Mouse (Mus musculus): ENCODE measurements around the gene Mum1. TPM values are rescaled to one million over a fixed set of nuclear protein-coding genes. Genes with fewer than 3 reads are reported as not detected.
A peak's percentile ranks its signal among the peaks of the same experiment; 100 is the strongest.

The Mum1 gene
- polyA plus RNA-seq, 1 experiment: 42.5 TPM

DNA sequence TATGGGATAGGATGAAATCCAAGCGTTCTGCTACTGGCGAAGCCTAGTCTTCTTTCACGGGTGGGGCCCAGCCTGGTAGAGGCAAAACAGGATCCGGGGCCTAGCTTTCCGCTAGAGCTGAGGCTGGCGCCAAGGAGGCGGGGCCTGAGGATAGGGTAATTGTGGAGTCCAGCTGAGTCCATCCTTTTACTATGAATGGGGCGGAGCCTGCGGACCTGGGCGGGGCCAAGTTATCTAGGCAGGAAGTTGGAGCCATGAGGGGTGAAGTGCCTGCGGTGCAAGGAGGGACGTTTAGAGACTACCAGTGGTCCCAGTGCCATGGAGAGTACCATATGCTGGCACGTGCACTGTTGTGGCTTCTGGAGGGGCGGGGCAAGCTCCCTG is 35.3 kb downstream of the Mum1 start:
- under 1% methylated on average over 14 of the region's 14 CpGs for WGBS
- H3K4me3 ChIP-seq (replicated peaks; ENCODE audit: insufficient read depth, low read depth, low read length): peak overlapping the region; percentile 66
- peak; percentile 88 to 89 for DNase-seq
- H3K4me1 ChIP-seq (ENCODE audit: control insufficient read depth, insufficient read depth, low read length): peaks cover 9% of the 10 kb centered on the region; the same call in 1 of the 2 replicates
- H3K27ac ChIP-seq (ENCODE audit: insufficient read depth, low read length): peak overlapping the region; percentile 70
- H3K27me3 ChIP-seq (ENCODE audit: control insufficient read depth, insufficient read depth, low read length): no peaks in the 10 kb centered on the region
- peak; percentile 19; the same call in 1 of the 2 replicates for TF ChIP-seq POLR2A (IDR thresholded peaks at IDR 0.05; ENCODE audit: borderline replicate concordance, insufficient read depth, low read length)
- TF ChIP-seq CTCF (IDR thresholded peaks at IDR 0.05; ENCODE audit: borderline replicate concordance, insufficient read depth, low read depth, low read length): no peak

DNA sequence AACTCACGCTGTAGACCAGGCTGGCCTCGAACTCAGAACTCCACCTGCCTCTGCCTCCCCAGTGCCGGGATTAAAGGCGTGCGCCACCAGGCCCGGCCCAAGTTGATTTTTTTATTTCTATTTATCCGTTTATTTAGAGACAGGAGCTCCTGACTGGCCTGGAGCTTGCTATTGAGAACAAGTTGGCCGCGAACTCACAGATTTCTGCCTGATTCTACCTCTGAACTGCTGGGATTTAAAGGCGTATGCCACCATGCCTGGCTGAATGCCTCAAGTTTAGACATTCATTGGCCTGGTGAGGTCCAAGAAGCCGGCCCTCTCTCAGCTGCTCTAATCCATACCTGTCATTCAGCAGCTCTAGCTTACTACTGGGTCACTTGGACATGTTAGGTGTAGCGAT is 35.9 kb downstream of the Mum1 start:
- no peaks in the 10 kb centered on the region for H3K27me3 ChIP-seq (ENCODE audit: control insufficient read depth, insufficient read depth, low read length)
- no peak for DNase-seq
- H3K4me1 ChIP-seq (ENCODE audit: control insufficient read depth, insufficient read depth, low read length): peaks cover 8% of the 10 kb centered on the region; the same call in 1 of the 2 replicates

DNA sequence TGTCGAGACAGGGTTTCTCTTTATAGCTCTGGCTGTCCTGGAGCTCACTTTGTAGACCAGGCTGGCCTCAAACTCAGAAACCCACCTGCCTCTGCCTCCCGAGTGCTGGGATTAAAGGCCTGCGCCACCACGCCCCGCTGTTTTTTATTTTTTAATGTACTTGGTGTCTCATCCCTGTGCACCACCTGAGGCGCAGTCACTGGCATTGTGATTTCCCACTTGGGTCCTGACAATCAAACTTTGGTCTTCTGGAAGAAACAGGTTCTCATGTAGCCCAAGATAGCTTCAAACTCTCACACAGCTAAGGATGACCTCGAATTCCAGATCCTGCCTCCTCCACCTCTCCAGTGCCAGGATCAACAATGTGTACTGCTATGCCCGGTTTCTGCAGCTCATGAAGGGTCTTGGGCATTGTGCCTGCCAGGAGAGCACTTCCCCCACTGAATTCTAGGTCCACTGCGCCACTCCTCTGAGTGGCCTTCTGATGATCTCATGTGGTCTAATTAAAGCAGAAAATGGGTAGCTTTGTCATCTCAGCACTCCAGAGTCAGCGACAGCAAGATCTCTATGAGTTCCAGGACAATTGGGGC is 36.6 kb downstream of the Mum1 start:
- Histone ChIP-seq H3K4me3 (replicated peaks; ENCODE audit: insufficient read depth, low read depth, low read length) (no peak overlapping the region), H3K27ac (ENCODE audit: insufficient read depth, low read length) (no peak overlapping the region), H3K4me1 (ENCODE audit: control insufficient read depth, insufficient read depth, low read length) (peaks cover 14% of the 10 kb centered on the region), H3K27me3 (ENCODE audit: control insufficient read depth, insufficient read depth, low read length) (no peaks in the 10 kb centered on the region)
- 88% methylated on average over 10 of the region's 10 CpGs for WGBS
- no peak for DNase-seq
- TF ChIP-seq POLR2A (IDR thresholded peaks at IDR 0.05; ENCODE audit: borderline replicate concordance, insufficient read depth, low read length) (no peak), CTCF (IDR thresholded peaks at IDR 0.05; ENCODE audit: borderline replicate concordance, insufficient read depth, low read depth, low read length) (no peak)

More for the DNA sequence above, 35.9 kb downstream of the Mum1 start:
- no peak overlapping the region for H3K4me3 ChIP-seq (replicated peaks; ENCODE audit: insufficient read depth, low read depth, low read length)
- H3K27ac ChIP-seq (ENCODE audit: insufficient read depth, low read length): no peak overlapping the region
- TF ChIP-seq CTCF (IDR thresholded peaks at IDR 0.05; ENCODE audit: borderline replicate concordance, insufficient read depth, low read depth, low read length) (no peak), POLR2A (IDR thresholded peaks at IDR 0.05; ENCODE audit: borderline replicate concordance, insufficient read depth, low read length) (no peak)
- 51% methylated on average over 12 of the region's 12 CpGs for WGBS

DNA sequence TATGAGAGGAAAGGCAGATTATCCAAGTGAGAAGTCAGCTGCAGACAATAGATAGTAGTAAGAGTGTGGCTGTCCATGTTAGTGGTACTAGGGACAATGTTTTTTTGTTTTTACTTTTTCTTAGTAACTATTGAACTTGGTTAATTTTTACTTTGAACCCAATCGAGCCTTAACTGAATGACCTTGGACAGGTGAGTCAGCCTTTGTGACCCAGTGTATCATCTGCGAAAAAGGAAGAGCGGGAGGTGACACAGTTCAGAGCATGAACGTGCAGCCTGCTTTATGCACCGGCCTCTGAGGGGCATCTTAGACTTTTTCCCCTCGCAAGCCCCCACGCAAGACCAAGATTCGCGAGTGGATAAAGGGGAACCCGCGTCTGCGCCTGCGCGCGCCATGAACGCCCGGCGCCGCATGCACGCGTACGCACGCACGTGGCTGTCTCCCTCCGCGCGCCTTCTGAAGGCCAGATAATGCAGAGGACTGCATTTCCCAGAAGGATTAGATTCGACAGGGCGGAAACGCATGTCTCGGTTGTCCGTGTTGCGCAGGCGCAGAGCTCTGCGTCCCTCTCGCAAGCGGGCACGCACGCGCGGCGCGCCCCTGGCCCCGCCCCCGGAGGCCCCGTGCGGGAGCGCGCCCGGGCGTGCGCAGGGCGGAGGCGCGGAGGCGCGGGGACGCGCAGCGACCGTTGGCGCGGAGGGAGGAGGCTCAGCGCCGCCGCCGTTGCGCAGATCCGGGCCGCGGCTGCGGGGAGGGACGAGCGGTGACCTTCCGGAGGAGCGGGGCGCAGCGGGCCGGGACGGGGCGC is 38.3 kb downstream of the Mum1 start:
- peaks cover 16% of the 10 kb centered on the region for H3K4me1 ChIP-seq (ENCODE audit: control insufficient read depth, insufficient read depth, low read length)
- no peak for TF ChIP-seq CTCF (IDR thresholded peaks at IDR 0.05; ENCODE audit: borderline replicate concordance, insufficient read depth, low read depth, low read length)
- peak; percentile 75 for TF ChIP-seq POLR2A (IDR thresholded peaks at IDR 0.05; ENCODE audit: borderline replicate concordance, insufficient read depth, low read length)
- peak overlapping the region; percentile 86 for H3K27ac ChIP-seq (ENCODE audit: insufficient read depth, low read length)
- H3K27me3 ChIP-seq (ENCODE audit: control insufficient read depth, insufficient read depth, low read length): no peaks in the 10 kb centered on the region
- H3K4me3 ChIP-seq (replicated peaks; ENCODE audit: insufficient read depth, low read depth, low read length): peak overlapping the region; percentile 82
- 2% methylated on average over 81 of the region's 81 CpGs for WGBS
- DNase-seq: peak; percentile 99 to 100

DNA sequence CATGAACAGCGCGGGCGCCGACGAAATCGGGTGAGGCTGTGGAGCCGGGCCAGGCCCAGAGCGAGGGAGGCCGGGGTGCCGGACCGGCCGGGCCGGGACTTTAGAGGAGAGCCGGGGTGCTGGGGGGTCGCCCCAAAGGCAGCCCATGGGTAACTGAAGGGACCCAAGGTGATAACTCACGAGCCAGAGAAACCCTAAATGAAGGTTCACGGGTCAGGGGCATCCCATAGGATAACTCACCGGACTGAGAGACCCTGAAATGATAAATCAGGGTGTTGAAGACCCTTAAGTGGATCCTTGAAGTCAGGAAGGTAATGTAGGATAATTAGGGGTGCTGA is 38.9 kb downstream of the Mum1 start:
- DNase-seq: no peak
- WGBS: under 1% methylated on average over 18 of the region's 18 CpGs
- Histone ChIP-seq H3K4me3 (replicated peaks; ENCODE audit: insufficient read depth, low read depth, low read length) (peak overlapping the region; percentile 82), H3K27me3 (ENCODE audit: control insufficient read depth, insufficient read depth, low read length) (no peaks in the 10 kb centered on the region), H3K27ac (ENCODE audit: insufficient read depth, low read length) (peak overlapping the region; percentile 80), H3K4me1 (ENCODE audit: control insufficient read depth, insufficient read depth, low read length) (peaks cover 18% of the 10 kb centered on the region)
- TF ChIP-seq POLR2A (IDR thresholded peaks at IDR 0.05; ENCODE audit: borderline replicate concordance, insufficient read depth, low read length) (no peak), CTCF (IDR thresholded peaks at IDR 0.05; ENCODE audit: borderline replicate concordance, insufficient read depth, low read depth, low read length) (no peak)

DNA sequence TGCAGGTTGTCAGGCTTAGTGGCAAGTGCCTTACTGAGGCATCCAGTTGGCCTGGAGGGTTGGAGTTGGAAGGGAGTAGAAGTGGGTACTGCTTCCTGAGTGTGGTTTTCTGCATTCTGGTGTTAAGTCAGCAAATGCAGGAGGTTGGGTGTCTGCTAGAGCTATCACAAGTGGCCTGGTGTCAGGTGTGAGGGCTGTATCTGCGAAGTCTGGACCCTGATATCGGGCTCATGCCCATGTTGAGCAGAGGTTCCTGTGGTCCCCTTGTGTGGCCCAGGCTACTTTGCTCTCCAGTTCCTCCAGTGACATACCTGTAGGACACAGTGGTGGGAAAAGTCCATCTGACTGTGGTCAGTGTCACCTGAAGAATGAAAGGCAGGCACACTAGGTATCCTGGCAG is 43.9 kb downstream of the Mum1 start:
- Histone ChIP-seq H3K27me3 (ENCODE audit: control insufficient read depth, insufficient read depth, low read length) (no peaks in the 10 kb centered on the region), H3K27ac (ENCODE audit: insufficient read depth, low read length) (0 out of 2 replicates have a peak overlapping the region, but pooled peaks have one; percentile 64), H3K4me3 (replicated peaks; ENCODE audit: insufficient read depth, low read depth, low read length) (peak overlapping the region; percentile 26), H3K4me1 (ENCODE audit: control insufficient read depth, insufficient read depth, low read length) (peaks cover 48% of the 10 kb centered on the region)
- TF ChIP-seq CTCF (IDR thresholded peaks at IDR 0.05; ENCODE audit: borderline replicate concordance, insufficient read depth, low read depth, low read length) (no peak), POLR2A (IDR thresholded peaks at IDR 0.05; ENCODE audit: borderline replicate concordance, insufficient read depth, low read length) (no peak)
- WGBS: 81% methylated on average over 2 of the region's 2 CpGs
- no peak for DNase-seq

DNA sequence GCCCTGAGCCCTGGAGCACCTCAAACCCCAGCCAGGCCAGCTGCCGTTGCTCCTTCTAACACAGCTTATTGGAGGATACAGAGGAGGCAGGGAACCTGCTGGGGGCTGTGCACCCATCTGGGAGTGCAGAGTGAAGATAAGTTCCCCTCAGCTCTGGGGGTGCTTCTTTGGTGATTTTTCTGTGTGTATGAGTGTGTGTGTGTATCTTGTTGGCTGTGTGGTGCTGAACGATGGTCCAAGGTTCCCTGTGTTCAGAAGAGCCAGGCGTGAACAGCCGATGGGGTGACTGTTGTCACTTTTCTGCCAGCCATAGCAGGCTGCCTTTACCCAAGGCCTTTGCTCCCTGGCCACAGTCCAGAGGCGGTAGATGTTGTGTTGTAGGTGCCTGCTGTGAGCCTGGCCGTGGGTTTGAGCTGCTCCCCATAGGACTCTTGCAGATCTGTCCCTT is 44.5 kb downstream of the Mum1 start:
- no peak for TF ChIP-seq POLR2A (IDR thresholded peaks at IDR 0.05; ENCODE audit: borderline replicate concordance, insufficient read depth, low read length)
- TF ChIP-seq CTCF (IDR thresholded peaks at IDR 0.05; ENCODE audit: borderline replicate concordance, insufficient read depth, low read depth, low read length): no peak
- DNase-seq: peak in 1 of 2 experiments; percentile 63
- H3K27me3 ChIP-seq (ENCODE audit: control insufficient read depth, insufficient read depth, low read length): no peaks in the 10 kb centered on the region
- peak overlapping the region; percentile 64 for H3K27ac ChIP-seq (ENCODE audit: insufficient read depth, low read length)
- H3K4me3 ChIP-seq (replicated peaks; ENCODE audit: insufficient read depth, low read depth, low read length): no peak overlapping the region
- H3K4me1 ChIP-seq (ENCODE audit: control insufficient read depth, insufficient read depth, low read length): peaks cover 48% of the 10 kb centered on the region
- 5% methylated on average over 6 of the region's 6 CpGs for WGBS

Data from cerebellum, adult 2 months (tissue).